Mouse (Mus musculus): ENCODE data around the gene Noxo1.

The Noxo1 gene

GRCm38 (mm10) chr17:24739926-24740325 is 43.9 kb downstream of the Noxo1 start:
- in situ Hi-C loops (cut with MboI, MseI), result loop anchor here (10.0 kb wide), 1 partner anchor 75 kb away; no protein-coding TSS in a partner anchor

DNA sequence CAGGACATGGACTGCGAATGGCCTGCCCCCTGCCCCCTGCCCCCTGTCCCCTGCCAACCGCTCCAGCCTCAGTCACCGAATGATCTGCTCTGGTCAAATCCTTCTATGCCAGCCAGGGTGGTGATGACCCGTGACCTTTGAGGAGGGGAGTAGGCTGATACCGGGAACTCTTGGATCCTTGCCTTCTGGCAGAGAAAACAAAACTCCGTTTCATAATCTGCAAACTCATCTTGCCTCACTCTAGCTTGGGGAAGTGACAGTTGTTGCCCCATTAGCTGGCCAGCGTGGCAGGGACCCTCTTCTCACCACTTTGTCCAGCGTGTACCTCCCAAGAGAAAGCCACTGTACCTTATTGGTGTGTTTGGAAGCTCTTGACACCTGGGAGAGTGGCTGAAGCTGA is 46.3 kb downstream of the Noxo1 start:
- in situ Hi-C loops (cut with MboI, MseI), result loop anchor here (10.0 kb wide), 1 partner anchor 72 kb away; no protein-coding TSS in a partner anchor

GRCm38 (mm10) chr17:24743896-24744295 is 47.9 kb downstream of the Noxo1 start:
- in situ Hi-C loops (cut with MboI, MseI), result loop anchor here (10.0 kb wide), 1 partner anchor 71 kb away; no protein-coding TSS in a partner anchor

DNA sequence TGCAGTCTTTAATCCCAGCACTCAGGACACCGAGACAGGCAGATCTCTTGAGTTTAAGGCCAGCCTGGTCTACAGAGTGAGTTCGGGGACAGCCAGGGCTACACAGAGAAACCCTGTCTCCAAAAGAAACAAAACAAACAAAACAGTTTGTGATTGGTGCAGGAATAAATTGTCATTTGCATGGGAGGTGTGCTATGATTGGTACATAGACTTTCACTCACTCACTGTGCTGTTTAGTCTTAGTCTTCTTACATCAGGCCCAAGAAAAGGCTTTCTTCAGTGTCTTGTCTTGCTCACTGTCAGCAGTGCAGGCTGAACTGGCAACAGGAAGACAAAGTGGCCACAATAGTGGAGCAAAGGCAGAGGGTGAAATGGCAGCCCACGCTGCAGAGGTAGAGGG is 48.3 kb downstream of the Noxo1 start:
- in situ Hi-C loops (cut with MboI, MseI), result loop anchor here (10.0 kb wide), 1 partner anchor 70 kb away; no protein-coding TSS in a partner anchor

DNA sequence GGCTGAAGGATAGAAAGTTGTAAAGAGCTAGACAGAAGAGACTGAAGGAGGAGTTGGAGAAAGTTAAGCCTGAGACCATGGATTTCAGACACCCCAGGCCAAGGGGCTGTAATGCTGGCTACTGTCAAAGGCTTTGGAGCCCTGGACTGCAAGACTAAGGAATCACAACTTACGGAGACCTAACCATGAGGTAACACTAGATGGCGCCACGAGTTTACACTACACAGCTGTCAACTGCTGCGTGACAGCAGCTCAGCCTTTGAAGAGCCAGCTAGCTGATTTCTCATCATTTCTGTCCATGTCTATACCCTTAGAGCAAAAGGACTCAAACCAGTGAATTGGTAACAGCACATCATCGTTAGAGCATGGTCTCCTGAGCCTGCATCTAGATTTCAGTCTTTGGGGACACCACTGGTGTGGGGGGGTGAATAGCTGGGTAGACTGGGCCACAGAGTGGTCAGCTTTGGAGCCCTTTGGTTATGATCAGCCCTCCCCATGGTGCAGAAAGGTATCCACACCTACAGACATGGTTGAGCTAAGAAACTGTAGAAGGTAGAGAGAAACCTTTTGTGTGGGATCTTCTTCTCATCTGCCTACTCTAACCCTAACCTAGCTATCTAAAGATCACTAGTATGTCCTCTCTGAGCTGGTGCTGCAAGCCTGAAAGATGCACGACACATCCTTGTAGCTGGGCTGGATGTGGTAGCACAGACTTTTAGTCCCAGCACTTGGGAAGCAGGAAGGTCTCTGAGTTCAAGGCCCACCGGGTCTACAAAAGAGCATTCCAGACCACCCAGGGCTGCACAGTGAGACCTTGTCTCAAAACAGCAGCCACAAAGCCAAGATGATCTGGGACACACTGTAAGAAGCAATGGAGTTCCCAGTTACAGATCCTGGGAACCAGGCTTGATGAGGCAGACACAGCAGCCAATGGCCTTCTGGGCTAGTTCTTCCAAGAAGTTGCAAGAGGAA is 49.8 kb downstream of the Noxo1 start:
- in situ Hi-C loops (cut with MboI, MseI), result loop anchor here (10.0 kb wide), 1 partner anchor 69 kb away; no protein-coding TSS in a partner anchor

DNA sequence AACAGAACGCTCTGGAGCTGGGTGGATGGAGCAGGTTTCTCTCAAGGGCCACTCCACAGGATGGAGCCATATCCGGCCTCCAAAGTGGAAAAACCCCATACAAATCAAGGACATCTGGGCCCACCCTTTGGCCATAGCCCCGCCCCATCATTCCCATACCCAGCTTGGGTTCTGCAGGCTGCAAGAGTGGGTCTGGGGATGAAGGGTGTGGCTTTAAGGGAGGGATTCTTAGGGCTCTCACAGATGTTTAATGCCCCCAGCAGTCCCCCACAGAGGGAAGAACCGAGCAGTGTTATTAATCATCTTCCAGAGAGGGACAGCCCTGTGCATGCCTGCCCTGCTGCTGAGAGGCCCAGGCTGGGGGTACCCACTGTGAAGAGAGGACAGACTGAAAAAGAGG is 51.0 kb downstream of the Noxo1 start:
- in situ Hi-C loops (cut with MboI, MseI), result loop anchor here (10.0 kb wide), 1 partner anchor 68 kb away; no protein-coding TSS in a partner anchor
